Mouse (Mus musculus) testis, adult 2 months (tissue): ENCODE data around the gene AK157302.

ENCODE experiments used
- CTCF ChIP-seq: fragments of 200-500 bp; IDR thresholded peaks from 2 replicates; pipeline ENCODE4 v1.5.1; 2012; ENCODE audit warnings: low read depth, mild to moderate bottlenecking, inconsistent platforms, low read length, moderate library complexity; ENCODE audit not compliant: control insufficient read depth, insufficient read depth, insufficient replicate concordance
- POLR2A ChIP-seq: fragments of 200-500 bp; IDR thresholded peaks from 2 replicates; pipeline ENCODE4 v1.6.1; 2012; ENCODE audit warnings: low read depth, mild to moderate bottlenecking, inconsistent platforms, low read length, moderate library complexity; ENCODE audit not compliant: control insufficient read depth

DNA sequence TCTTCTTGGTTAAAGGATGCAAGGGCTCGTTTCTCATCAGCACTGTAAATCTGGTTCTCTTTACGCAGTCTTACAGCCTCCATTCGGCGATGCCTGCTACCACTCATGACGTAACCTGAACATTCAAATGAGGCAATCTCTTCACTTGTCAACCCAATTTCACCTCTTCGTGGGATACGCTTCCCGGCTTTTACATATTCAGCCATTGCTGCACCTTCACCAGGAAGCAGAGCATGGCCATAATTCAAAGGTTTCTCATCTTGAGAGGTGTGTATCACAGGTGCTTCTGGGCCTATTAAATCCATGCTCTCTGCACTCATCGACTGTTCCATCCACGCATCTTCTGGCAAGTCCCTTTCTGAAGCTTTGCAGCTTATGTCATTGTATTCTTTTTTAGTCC, 27.7 kb upstream of the AK157302 start:
- no peak for TF ChIP-seq POLR2A
- no peak for TF ChIP-seq CTCF
